Mouse (Mus musculus): ENCODE measurements at regions not wholly inside any gene's neighbourhood (a gene's known extent, or its start where the extent isn't known, plus 50 kb on each side); places are given as distances from the start of the nearest gene placed in this dataset.

DNA sequence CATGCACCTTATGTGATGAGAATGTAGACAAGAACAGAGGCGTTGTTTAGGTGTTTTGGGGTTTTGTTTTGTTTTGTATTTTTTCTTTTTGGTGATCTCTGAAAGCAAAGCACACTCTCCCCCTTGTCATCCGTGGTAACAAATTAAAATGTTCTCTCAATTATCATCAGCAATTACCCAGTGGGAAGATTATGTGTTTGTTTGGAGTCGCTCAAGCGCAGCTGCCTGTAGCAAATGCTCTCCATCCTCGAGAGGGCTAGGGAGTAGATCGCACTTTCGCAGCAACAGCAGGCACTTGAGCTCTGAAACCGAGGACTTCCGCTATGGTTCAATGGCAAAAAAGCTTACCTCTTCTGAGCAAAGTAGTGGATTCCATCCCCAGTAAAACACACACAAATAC lies 57.7 kb downstream of the Gm19935 start:
- TF ChIP-seq TCF12 (IDR thresholded peaks at IDR 0.05; ENCODE audit: insufficient read depth, poor library complexity, severe bottlenecking) (no peak), POLR2A (IDR thresholded peaks at IDR 0.05; ENCODE audit: insufficient read length, low read depth) (no peak)

Measured in myocyte (in vitro differentiated cells).